Mouse (Mus musculus) gonadal fat pad, adult 2 months (tissue): ENCODE measurements around the gene Timp1. TPM values are rescaled to one million over a fixed set of nuclear protein-coding genes. Genes with fewer than 3 reads are reported as not detected.

ENCODE experiments used
- DNase-seq: peaks from one replicate; pipeline ENCODE4 v3.0.0-alpha.2; 2012; ENCODE audit warnings: low read depth
- polyA plus RNA-seq: library from polyadenylated mRNA; depleted of rRNA; stranded (reverse); fragments of >200 nt; gene quantifications from 2 replicates; pipeline ENCODE4 v1.2.3, GENCODE M21; 2012; rRNA removed

The Timp1 gene
- 14.7 and 21.9 TPM in 2 replicates for polyA plus RNA-seq

- DNase-seq, result no peak
Observed at GRCm38 (mm10) chrX:20869962-20870513, at the start of gene Timp1. Timp1 (plus strand) TSS chrX:20870166.

- no peak for DNase-seq
Observed at GRCm38 (mm10) chrX:20828934-20829333, 41.0 kb upstream of the Timp1 start.

DNA sequence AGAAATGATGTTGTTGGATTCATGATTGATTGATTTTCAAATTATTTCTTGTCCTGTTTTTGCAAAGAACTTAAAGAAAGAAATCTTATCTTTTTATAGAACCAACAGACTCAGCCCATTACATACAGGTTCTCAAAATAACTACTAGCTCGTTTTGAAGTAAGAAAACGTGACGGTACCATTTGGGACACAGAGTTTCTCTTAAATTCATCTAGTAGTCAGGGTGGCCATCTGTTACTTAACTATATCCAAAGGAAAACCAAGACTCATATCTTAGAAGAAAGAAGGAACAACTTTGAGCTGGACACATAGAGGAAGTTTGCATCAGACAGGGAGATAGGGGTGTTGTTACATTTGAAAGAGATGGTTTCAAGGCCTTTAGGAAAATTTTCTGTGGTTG, 22.7 kb upstream of the Timp1 start:
- DNase-seq, result no peak

DNA sequence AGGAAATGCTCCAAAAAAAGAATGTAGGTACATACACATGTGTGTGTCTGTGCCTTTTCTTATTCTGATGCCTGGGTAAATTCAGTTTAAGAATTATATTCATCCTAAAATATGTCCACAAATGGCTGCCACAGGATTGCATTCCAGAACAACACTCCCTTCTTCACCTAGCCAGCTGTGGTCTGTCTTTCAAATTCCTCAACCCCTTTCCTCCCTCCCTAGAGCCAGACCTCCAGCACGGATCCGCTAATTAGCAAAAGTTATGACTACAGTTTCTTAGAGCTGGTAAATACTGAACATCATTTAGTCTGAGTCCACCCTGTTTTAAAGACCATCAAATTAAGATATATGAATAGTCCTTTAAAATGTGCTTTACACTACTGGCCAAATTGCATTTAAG, 22.1 kb upstream of the Timp1 start:
- DNase-seq, result no peak

DNA sequence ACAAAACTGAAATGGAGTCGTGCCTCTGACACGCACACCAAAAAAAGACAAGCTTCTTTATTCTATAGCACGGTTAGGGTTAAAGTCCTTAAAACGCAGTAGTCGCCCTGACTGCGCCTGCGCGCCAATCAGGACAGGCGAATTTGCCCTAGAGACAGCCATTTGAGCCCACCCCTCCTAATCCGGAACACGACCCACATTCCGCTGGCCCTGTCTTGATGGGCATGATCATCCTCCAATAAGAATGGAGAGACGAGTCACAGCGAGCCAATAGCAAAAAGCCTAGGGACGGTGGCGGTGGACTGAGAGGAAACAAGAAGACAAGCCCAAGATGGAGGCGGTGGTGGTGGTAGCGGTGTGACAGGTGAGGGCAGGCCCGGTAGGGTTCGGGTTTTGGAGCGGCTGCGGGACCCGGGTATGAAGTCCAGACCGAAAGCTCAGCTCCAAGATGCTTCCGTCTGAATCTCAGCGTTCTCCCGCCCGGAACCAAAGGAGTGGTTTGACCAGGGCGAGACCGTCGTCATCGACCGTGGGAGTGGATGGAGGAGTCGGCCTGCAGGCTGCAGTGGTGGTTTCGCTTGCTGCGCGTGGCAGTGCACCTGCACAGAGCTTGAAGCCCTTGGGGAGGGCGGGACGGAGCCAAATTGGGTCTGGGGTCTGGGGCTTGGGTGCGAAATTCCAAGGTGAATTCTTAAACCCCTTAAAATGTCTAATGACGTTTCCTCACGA, 21.5 kb upstream of the Timp1 start:
- peak; percentile 77 for DNase-seq

- no peak for DNase-seq
Observed at GRCm38 (mm10) chrX:20853794-20854193, 16.2 kb upstream of the Timp1 start.

- no peak for DNase-seq
Observed at GRCm38 (mm10) chrX:20861453-20862104, 8.4 kb upstream of the Timp1 start.

DNA sequence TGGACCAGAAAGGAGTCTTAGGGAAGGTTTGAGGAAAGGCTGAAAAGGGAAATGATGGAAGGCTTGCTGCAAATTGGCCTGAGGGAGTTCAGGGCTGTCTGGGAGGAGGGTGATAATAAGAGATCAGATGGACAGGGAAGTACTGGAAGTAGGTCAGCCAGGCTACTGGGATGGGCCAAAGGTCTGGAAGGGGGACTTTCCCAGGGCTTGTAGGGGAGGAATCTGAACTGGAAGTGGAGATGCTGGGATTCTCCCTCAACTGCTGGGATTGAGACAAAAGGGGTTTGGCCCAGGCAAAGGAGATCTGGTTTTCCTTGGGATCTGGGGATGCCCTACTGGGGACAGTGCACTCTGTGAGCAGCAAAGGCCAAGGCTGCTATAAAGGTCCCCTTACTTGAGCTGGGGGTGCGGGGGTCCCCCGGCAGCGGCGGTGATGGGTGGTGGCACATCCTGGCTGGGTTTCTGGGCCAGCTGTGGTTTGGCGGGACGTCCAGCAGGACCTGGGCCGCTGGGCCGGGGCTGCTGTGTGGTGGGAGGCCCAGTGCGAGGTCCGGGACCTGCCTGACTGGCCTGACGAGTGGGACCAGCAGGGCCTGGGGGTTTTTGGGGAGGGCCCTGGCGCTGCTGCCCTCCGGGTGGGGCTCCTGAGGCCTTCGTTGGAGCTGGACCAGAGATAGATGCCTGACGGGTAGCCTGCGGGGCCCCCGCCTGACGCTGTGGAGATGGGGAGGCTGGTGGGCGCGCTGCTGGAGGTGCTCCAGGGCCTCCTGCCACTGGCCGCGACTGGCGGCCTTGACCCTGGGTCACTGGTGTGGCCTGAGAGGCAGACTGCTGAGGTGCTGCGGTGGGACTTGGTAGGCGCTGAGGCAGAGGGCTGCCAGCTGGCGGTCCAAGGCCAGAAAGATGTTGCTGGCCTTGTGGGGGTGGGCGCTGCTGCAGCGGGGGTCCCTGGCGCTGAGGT, 7.6 kb upstream of the Timp1 start:
- DNase-seq, result no peak

DNA sequence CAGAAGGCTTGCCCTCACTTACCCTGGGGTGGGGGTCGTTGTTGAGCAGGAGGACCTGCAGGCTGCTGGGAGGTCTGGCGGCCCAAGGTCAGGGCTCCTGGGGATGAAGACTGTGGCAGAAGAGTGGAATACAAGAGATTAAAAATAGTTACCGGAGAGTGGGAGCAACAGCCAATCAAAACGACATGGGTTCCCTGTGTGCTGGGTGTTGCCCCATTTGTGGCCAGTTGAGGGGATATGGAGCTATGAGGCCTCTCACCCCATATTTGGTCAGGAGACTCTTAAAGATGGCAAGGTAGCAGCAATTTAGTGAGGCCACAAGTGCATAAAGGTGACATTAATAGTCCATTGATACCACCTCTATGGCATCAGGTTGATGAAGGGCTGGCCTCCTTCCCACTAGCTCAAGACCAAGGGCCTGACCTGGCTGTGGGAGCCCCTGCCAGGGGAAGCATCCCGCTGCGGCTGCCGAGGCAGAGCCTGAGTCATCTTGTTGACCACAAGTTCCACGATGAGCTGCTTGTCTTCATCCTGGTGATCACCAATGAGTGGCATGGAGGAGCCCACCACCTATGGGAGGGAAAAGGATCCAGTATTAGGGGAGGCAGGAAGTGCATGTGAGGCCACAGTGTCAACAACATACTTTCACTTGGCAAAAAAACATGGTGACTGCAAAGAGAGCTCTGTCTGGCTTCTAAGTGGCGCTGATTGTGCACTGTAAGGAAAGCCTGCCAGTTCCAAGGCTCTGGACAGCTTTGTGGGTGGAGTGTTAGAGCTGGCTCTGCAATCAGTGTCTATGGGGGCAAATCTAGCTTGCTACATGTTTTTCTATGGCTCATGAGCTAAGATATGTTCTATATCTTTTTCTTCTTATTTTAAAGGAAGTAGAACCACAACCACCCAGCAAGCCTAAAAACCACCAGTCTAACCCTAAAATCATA, 6.5 kb upstream of the Timp1 start:
- DNase-seq, result no peak

DNA sequence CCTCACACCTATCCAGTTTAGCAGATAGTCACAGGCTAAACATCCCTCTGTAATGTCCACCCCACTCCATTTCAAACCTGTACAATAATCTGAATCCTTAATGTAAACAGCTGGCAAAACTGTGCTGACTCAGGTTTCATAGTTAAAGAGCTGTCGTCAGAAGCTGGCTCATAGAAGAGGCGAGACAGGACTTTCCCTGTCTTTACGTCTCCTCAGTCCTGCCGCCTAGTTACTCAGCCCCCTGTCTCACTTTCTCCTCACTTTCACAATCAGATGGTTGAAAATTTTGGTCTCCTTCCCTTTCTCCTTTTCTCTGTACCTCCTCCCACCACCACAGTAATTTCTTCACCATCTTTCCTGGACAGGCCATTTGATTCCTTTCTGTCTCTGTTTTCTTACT, 1.9 kb upstream of the Timp1 start:
- no peak for DNase-seq

- DNase-seq, result no peak
Observed at GRCm38 (mm10) chrX:20869203-20869602, 763 bp upstream of the Timp1 start.

- DNase-seq, result no peak
Observed at GRCm38 (mm10) chrX:20872928-20873500, 3.0 kb downstream of the Timp1 start.

GRCm38 (mm10) chrX:20875241-20875640, 5.3 kb downstream of the Timp1 start:
- no peak for DNase-seq

DNA sequence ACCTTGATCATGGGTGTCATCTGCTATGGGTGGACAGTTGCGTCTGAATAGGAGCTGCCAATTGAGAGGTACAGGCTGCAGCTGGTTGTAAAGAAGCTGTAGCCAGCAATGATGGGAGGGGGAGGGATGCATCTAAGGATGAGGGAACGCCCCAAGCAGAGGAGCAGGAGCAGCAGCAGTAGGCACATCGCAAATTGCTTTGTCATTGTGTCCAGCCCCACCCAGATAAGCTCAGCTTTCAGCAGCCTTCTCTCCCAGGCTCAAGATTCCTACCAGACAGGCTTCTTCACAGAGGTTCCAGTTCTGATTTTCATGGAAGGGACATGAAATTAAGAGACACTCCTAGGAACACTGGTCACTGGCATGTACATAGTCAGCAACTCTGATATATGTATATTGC, 40.1 kb downstream of the Timp1 start:
- DNase-seq, result no peak

- DNase-seq, result no peak
Observed at GRCm38 (mm10) chrX:20913726-20914125, 43.8 kb downstream of the Timp1 start.

- DNase-seq, result no peak
Observed at GRCm38 (mm10) chrX:20915075-20915474, 45.1 kb downstream of the Timp1 start.

GRCm38 (mm10) chrX:20920249-20920843, 50.4 kb downstream of the Timp1 start:
- no peak for DNase-seq

DNA sequence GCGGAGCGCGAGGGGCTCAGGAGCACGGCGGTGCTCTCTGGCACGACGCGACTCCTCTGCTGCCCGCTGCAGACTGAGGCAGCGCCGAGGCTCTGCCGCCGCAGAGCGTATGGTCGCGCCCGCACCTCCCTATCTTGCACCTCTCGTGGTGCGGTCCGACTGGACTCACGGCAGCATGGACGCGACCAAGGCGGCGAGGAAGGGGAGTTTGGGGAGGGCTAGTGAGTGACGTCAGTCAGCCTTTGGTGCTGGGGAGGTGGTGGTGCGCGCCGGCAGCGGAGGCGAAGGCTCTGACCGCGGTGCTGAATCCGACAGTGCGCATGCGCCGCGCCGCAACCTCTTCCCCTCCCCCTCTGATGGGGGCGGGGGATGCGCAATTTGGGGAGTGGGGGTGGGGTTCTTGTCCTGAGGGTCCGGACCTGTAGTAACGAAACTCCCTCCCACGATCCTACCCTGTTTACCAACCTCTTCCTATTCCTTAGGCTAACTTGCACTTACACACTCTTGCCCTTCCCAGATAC, 50.9 kb downstream of the Timp1 start, which contains the start of gene Syn1:
Gene Syn1 (minus strand): TSS at position 161 of the 521 bp plus-strand sequence.
- no peak for DNase-seq

DNA sequence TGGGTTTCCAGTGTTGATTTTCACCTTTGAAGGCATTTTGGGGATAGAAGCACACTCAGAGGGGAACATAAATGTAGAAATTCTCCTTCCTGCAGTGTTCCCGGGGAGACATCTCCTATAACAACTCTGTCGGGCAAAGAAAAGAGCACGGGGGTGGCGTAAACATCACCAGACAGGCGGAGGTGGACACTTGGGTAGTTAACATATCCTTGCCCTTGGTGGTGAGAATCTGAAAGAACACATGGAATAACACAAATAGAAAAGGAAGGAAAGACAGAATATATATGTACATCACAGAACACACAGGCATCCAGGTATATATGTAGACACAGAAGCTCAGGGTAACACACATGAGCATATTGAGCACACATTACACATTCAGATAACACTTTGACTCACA, 51.4 kb downstream of the Timp1 start:
- DNase-seq, result no peak

- DNase-seq, result no peak
Observed at GRCm38 (mm10) chrX:20923506-20923905, 53.5 kb downstream of the Timp1 start.
